Mouse (Mus musculus) left cerebral cortex, adult 18-20 months (tissue): ENCODE results near the gene Plin4. TPM values are rescaled to one million over a fixed set of nuclear protein-coding genes. Genes with fewer than 3 reads are reported as not detected.
A peak's percentile ranks its signal among the peaks of the same experiment; 100 is the strongest.
"Not testable (repeated sequence)": the region's sequence is repeated elsewhere in the genome, so short reads cannot be mapped to it uniquely, and the experiment has no call there.

Source experiments
- DNase-seq, 2 experiments: peaks; one replicate each; pipeline ENCODE4 v3.0.0; 2021 to 2022; ENCODE audit warnings: low spot score in 2 of 2, mixed read lengths in 1 of 2
- total RNA-seq, 2 experiments: library from RNA; stranded (reverse); gene quantifications; 2 replicates each; pipeline ENCODE4 v1.2.3; 2021

Plin4 gene
- total RNA-seq, 2 experiments from 2014 or later: 2.6 to 3.4 TPM

- DNase-seq: no peak
Measured at GRCm38 (mm10) chr17:56103465-56104285, 5.9 kb downstream of the Plin4 start.

DNA sequence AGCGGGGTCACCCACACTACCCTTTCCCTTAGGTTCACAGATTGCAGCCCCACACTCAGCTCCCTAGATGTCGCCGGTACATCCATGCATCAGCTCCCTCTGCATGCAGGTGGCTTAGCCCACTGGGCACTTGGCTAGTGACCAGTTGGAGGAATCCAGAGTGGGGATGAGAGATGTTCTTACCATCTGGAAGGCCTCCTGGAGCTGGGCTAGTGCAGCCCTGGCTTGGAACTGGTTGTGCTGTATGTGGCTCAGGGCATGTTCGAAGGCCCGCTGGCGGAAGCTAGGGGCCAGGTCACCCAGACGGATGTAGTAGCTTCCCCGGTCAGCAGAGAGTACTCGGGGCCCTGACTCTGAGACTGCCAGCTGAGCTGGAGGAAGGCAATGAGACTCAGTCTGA, 6.7 kb downstream of the Plin4 start:
- no peak for DNase-seq

DNA sequence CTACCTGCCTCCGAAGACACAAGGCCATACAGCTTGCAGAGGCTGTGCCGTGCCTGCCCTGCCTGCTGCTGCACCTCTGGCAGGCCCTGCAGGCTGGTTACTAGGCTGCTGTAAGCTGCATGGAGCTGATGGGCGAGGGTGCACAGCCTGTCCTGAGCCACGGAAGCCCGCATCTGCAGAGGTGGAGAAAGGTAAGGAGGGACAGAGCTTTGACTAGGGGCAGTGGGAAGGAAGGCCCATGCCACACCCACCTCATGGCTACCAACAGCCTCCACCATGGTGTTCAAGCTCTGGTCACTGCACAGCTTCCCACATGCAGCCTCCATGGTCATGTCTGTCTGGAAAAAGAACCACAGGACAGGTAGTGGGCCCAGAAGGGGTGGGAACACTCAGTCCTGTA, 7.4 kb downstream of the Plin4 start:
- no peak for DNase-seq

- DNase-seq: no peak
Measured at GRCm38 (mm10) chr17:56100811-56101210, 8.8 kb downstream of the Plin4 start.

DNA sequence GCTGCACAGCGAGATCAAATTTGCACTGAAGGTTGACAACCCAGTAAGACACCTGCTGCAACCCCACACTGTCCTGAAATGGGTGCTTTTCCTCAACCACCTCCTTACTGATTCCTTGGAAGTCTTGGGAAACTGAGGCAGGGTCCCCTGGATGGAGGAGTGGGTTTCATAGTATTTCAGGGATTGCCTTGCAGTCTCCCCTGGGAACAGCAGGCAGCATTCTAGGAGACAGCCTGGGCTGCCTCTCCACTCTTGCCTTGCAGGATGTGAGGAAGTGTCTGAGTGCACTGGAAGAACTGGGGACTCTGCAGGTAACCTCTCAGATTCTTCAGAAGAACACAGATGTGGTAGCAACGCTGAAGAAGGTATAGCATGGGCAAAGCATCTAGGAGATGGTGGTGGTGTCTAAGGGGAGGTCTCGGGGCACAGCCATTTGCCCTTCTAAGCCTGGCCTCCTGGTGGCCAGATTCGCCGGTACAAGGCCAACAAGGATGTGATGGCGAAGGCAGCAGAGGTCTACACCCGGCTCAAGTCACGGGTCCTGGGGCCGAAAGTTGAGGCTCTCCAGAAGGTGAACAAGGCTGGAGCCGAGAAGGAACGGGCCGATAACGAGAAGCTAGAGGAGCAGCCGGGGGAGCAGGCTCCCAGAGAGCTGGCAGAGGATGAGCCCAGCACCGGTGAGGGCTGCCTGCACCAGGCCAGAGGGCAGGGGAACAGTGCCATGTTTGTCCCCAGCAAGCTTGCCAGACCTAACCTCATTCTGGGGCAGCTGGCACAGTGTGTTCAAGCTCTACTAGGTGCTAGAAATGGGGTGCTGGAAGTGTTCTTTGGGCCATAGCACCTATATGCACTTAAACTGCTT, 10.7 kb downstream of the Plin4 start:
- no peak for DNase-seq

DNA sequence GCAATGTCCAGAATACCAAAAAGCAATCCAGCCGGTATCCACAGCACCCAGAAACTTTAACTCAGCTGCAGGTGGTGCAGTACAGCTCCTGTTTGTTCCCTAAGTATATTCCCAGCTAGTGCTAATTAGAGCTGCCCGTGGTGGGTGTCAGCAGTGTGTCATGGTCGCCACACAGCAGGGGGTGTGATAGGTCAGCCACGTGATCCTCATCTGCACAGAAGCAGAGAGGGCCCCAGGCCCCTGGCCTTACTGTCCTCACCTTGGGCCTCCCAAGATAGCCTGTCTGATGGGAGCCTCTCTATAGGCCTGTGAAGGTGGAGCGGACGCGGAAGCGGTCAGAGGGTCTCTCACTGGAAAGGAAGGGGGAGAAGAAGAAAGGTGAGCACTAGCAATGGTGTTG, 11.4 kb downstream of the Plin4 start:
- DNase-seq: no peak

DNA sequence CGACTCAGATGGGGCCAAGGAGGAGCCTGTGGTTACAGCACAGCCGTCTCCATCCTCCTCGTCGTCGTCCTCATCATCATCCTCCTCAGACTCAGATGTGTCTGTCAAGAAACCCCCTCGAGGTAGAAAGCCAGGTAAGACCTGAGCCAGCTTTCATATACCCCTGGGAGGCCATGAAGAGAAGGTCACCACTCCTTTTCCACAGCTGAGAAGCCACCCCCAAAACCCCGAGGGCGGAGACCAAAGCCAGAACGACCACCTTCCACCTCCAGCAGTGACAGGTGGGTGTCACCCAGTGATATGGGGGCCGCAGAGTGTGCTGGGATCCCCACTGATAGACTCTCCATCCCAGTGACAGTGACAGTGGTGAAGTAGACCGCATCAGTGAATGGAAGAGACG, 12.7 kb downstream of the Plin4 start:
- DNase-seq: no peak

GRCm38 (mm10) chr17:56092794-56093193, 16.8 kb downstream of the Plin4 start:
- no peak for DNase-seq

DNA sequence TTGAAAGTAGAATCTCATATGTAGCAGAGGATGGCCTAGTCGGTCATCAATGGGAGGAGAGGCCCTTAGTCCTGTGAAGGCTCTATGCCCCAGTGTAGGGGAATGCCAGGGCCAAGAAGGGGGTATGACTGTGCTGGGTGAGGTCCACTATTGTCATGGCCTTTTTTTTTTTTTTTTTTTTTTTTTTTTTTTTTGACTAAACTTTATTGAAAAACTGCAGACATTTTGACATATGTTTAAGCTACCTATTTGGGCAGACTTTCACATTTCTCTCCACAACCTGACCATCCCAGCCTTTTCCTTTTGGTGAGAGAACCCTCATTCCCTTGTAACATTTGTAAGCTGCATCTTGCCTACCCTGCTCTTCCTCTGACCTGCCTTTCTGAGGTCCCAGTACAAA, 17.3 kb downstream of the Plin4 start:
- no peak for DNase-seq

- peak in 1 of 2 experiments; percentile 34 for DNase-seq
Measured at GRCm38 (mm10) chr17:56080781-56081585, 28.6 kb downstream of the Plin4 start.

DNA sequence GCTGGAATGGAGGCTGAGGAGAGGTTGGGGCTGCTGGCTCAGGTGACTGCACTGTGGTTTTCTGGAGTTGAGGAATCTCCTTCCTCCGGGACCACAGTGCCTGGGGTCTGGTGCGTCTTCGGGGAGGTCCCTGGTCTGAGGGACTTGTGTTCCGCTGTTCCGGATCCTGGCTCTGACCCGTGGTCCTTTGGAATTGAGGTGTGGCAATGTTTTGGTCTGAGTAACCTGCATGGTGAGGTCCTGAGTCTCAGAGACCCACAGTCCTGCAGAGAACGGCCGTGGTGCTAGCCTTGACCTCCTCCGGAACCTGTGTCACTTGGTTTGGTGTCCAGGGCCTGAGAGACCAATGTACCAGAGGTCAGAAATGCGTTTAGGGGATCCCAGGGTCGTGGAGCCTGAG, 29.7 kb downstream of the Plin4 start:
- peak in 1 of 2 experiments; percentile 18 for DNase-seq

DNA sequence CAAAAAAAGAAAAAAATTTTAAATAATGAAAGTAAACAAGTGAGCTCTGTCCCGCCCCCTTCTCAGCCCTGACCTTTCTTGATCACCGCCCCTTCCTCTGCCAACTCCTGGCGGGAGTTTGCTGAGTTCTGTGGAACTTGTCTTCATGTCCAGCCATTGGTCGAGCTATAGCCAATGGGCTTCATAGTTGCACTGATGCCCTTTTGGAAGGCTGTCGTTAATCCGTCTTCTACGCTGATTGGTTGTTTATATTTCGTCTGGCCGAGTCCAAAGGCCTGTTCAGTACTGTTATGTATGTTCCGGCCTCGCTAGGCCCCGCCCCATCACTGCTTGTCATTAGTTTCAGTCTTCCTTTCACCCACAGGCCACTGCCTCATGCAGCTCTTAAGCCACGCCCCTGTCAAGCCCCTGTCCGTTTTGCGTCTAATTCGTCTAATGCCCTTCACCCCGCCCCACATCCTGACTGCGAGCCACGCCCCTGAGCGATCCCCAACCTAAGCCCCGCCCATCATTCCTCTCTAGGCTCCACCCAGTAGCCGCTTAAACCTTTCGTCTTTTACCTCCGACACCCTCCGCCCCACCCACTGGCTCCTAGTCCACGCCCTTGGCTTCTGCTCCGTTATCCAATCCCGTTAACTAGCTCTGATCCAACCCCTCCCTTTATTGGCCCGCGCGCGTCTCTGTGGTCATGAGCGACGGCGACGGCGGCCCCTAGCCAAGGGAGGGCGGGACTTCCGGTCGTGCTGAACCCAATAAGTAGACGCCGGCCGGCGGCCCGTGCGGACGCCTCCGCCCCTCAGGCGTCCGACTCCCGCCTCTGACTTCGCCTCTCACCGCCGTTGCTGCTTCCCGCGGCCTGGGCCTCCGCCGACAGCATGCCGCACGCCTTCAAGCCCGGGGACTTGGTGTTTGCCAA, 30.5 kb downstream of the Plin4 start, which contains the start of gene Hdgfl2:
Gene Hdgfl2, plus strand, starts transcription at position 755 of the 916 bp plus-strand sequence.
- DNase-seq: peak; percentile 99

DNA sequence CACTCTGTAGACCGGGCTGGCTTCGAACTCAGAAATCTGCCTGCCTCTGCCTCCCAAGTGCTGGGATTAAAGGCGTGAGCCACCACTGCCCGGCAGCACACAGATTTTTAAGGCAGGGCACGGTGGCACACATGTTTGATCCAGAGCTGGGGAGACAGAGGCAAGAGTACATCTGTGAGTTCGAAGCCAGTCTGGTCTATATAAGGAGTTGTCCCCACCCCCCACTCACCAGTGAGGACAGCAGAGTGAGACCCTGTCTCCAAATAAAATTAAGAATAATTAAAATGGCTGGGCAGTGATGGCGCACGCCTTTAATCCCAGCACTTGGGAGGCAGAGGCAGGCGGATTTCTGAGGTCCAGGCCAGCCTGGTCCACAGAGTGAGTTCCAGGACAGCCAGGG, 31.2 kb downstream of the Plin4 start:
- DNase-seq: not testable (repeated sequence)

- DNase-seq: no peak
Measured at GRCm38 (mm10) chr17:56077523-56077922, 32.1 kb downstream of the Plin4 start.

- DNase-seq: peak; percentile 99
Measured at GRCm38 (mm10) chr17:56074827-56075208, 34.8 kb downstream of the Plin4 start, which contains the start of gene Ubxn6. Gene Ubxn6, minus strand, starts transcription at chr17:56075028.

- peak; percentile 63 to 66 for DNase-seq
Measured at GRCm38 (mm10) chr17:56074097-56074826, 35.3 kb downstream of the Plin4 start.

DNA sequence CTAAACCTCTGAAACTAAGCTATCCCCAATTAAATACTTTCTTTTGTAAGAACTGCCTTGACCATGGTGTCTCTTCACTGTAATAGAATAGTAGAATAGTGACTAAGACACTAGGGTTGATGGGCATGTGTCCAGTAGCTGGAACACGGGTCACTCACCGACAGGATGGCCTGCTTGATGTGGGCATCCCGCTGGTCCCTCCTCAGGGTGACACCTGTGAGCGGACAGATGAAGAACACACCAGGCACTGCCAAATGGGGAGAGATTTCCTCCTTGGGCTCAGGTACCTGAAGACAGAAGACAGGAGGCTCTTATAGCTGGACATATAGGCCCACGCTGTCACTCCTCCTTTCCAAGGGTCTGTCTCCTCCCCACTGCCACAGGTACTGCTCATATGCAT, 37.4 kb downstream of the Plin4 start:
- no peak for DNase-seq

- no peak for DNase-seq
Measured at GRCm38 (mm10) chr17:56071126-56071525, 38.5 kb downstream of the Plin4 start.

- DNase-seq: no peak
Measured at GRCm38 (mm10) chr17:56069066-56069465, 40.5 kb downstream of the Plin4 start.
